Mouse (Mus musculus) lung, adult 18-20 months (tissue): ENCODE measurements at regions not wholly inside any gene's neighbourhood (a gene's known extent, or its start where the extent isn't known, plus 50 kb on each side); places are given as distances from the start of the nearest gene placed in this dataset.

ENCODE experiments used
- DNase-seq, 2 experiments: peaks; one replicate each; pipeline ENCODE4 v3.0.0; 2022; ENCODE audit warnings: mixed read lengths in 2 of 2

- DNase-seq = no peak
Measured at GRCm38 (mm10) chr13:35482340-35482739, 177.3 kb upstream of the Cdyl start.

GRCm38 (mm10) chr13:35486125-35486524, 173.5 kb upstream of the Cdyl start:
- peak; percentile 85 to 88 for DNase-seq

- no peak for DNase-seq
Measured at GRCm38 (mm10) chr13:35499776-35500175, 159.9 kb upstream of the Cdyl start.

- DNase-seq = no peak
Measured at GRCm38 (mm10) chr13:35500891-35501290, 158.7 kb upstream of the Cdyl start.

GRCm38 (mm10) chr13:35501351-35502146, 158.1 kb upstream of the Cdyl start:
- no peak for DNase-seq

DNA sequence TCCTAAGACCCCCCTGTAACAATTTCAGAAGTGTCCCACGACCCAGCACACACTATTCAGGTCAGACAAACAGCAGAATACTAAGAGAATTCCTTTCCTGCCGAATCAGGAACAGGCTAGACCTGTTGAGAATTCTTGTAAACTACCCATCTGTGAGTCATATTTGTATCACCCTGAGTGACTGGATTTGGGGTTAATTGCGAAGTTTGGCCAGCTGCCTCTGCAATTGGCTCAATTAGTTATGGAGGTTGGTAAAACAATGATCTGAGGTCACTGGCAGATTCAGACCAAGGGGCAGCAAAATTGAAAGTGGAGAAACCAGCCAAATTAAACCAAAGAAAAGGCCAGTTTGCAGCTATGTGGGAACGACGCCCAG, 157.5 kb upstream of the Cdyl start:
- no peak for DNase-seq

DNA sequence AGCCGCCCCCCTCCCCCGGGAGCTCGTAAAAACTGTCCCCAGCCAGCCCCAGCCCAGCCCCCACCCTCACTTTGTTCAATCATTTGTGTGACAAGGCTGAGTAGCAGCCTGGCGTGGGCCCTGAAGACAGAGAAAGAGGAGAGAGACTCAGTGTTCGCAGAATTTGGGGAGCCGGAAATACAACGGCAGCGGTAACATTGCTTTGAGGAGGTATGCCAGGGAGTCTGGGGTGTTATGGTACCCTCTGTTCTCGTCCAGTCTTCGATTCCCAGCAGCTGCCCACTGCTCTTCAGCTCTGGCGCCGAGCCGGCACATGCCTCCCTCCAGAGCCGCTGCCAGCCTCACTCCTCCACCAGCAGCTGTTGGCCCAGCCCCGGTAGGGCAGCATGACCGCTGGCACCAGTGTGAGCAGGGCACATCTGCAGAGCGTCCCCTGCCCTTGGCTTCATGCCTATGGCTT, 156.2 kb upstream of the Cdyl start:
- peak; percentile 4 to 8 for DNase-seq

DNA sequence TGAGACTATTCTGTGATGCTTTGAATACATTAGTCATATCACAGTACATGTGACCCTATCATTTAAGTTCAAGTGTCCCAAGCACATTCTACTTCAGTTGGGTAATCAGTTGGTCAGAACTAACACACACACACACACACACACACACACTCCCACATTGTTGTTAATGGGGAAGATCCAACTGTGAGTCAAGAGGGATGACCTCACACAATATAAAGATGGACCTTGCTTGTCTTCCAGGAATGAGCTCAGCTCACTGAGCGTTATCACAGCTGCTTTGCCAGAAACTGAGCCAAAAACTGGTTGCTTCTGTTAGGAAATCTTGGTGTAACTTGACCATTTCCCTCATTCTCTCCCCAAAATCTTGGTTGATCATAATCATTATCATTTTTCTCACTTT, 152.4 kb upstream of the Cdyl start:
- DNase-seq = peak in 1 of 2 experiments; percentile 15

GRCm38 (mm10) chr13:35512029-35512507, 147.6 kb upstream of the Cdyl start:
- DNase-seq = no peak

- DNase-seq = no peak
Measured at GRCm38 (mm10) chr13:35513120-35513519, 146.5 kb upstream of the Cdyl start.

- DNase-seq = no peak
Measured at GRCm38 (mm10) chr13:35515291-35515690, 144.3 kb upstream of the Cdyl start.

DNA sequence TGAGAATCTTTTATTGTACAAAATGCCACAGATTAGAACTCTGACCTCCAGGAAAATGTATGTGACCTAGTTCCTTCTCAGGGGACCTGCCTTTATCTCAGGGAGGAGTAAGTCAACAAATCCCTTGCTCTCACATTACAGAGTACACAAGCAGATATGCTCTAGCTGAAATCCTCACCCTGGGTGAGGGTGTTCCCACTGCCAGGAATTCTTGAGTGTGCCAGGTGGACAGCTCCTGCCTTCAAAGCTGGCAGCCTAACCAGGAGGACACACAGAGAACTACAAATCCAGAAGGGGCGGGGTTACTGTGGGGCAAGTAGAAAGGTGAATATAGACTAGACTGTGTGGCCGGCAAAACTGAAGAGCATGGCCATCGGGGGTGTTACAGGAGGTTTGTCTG, 141.9 kb upstream of the Cdyl start:
- DNase-seq = peak in 1 of 2 experiments; percentile 19

DNA sequence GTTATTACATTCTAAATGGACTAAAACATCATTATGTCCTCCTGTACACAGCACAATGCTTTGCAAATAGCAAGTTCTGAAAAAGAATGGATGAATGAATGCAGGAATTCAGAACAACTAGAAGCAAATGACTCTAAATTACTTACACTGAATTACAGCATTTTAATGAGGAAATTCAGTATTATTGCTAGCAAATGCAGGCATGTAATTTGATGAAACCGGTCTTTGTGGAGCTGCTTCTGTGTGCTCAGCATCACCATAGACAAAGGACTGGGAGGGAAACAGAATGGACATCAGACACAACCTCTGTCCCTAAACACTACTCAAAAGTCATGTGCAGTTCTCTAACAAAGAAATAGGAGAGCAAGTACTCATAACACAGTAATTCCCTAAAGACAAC, 137.4 kb upstream of the Cdyl start:
- no peak for DNase-seq

DNA sequence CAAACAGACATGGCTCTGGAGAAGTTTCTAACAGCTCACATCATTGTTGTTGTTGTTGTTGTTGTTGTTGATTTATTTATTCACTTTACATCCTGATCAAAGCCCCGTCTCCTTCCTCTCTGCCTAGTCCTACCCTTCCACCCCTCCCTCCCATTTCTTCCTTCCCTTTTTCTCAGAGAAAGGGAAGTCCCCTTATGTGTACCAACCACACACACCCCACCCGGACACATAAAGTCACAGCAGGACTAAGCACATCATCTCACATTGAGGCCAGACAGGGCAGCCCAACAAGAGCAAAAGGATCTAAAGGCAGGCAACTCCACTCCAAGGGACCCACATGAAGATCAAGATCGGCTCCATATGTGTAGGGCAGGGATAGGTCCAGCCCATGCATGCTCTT, 130.1 kb upstream of the Cdyl start:
- no peak for DNase-seq

DNA sequence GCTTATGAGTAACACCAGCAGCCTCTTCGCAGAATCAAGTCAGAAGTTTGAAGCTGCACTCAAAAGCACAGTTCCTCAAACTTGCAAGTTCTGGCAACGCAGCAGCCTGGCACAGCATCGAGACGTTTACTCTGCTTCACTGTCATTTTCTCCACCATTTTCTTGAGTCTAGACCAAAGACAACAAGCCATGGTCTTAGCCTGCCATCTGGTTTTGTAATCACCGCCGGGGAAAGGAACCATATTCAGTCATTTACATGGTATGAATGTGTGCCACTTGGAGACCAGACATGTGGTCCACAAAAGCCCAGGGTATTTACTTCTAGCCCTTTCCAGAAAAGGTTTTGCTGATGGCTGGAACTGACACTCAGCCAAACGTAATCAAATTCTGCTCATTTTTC, 122.5 kb upstream of the Cdyl start:
- no peak for DNase-seq

GRCm38 (mm10) chr13:35537936-35538335, 121.7 kb upstream of the Cdyl start:
- DNase-seq = peak; percentile 3 to 7

GRCm38 (mm10) chr13:35540433-35540832, 119.2 kb upstream of the Cdyl start:
- DNase-seq = no peak

GRCm38 (mm10) chr13:35541053-35541452, 118.6 kb upstream of the Cdyl start:
- DNase-seq = no peak

- no peak for DNase-seq
Measured at GRCm38 (mm10) chr13:35564006-35564405, 95.6 kb upstream of the Cdyl start.

DNA sequence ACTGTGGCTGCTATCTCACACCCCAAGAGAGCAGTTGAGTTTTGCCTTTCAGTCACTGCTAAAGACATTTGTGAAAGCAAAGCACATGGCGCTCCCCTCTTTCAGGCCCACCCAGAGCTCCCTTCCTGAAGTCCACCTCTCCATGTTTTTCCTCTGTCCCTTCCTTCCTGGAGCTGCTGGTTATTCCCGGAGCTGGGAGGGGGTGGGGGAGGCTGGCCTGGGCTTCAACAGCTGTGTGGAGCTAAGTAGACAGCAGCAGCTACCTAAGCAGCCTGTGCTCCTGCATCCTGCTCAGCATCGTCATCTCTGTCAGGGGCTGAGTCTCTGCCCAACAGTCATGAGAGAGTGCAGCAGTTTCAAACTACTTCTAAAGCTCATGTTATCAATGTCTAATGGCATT, 78.0 kb upstream of the Cdyl start:
- no peak for DNase-seq

DNA sequence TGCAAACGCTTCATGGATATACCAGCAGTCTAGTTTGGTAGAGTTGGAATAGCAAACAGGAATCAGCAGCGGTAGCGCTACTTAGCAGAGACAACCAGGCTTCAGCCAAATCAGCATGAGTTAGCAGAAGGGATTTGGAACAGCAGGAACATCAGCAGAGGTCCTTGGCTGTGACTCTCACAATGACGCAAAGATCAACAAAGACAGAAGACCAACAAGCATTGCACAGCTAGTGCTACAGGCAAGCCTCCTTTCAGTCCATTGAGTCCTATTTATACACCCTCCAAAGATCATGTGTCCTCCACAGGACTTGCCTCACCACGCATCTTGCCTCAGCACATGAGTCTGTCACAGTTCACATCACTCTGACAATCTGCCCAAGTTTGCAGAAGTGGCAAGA, 61.6 kb upstream of the Cdyl start:
- DNase-seq = no peak

DNA sequence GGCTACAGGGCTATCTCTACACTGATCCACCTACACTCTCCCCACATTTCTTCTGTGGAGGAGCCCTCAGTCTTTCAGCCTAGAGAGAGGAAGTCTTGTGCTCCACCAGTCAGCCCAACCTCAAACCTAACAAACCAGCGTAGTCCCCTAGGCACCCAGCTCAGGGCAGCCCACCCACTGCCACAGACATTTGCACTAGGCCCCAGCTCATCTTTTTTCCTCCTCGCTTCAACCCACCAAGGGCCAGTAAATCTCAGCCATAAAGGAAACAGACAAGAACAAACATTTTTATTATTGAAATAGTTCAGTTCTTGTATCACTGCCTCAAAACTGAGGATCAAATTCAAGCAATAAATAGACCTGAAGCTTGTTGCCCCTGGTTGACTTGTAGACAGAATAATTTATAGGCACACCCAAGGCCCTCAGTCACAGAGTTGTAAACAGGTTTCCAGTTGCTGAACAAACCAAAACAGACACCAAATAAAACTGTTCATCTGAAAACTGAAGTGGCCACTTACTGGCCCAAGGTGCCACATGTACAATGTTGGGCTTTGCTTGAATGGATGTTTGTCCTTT, 58.0 kb upstream of the Cdyl start:
- no peak for DNase-seq

GRCm38 (mm10) chr13:35603080-35603479, 56.6 kb upstream of the Cdyl start:
- no peak for DNase-seq

DNA sequence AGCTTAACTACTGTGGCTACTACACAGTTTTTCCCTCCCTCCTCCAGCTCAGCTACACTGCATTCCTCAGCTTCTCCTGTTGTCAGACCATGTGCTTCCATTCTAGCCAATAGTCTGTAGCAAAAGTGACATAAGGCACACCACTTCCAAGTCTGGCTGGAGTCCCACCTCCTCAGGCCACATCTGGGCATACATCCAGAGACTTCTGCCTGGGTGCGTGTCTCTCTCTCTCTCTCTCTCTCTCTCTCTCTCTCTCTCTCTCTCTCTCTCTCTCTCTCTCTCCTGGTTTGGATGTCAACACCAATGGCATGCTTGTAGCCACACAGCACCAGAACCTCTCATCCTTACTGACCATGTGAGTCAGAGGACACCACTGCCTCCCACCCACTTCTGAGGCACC, 55.6 kb upstream of the Cdyl start:
- DNase-seq = no peak

- no peak for DNase-seq
Measured at GRCm38 (mm10) chr13:35604765-35605164, 54.9 kb upstream of the Cdyl start.
